Mouse (Mus musculus) forebrain, embryonic 16.5 days (tissue): ENCODE data around the gene Pus7. TPM values are rescaled to one million over a fixed set of nuclear protein-coding genes. Genes with fewer than 3 reads are reported as not detected.

Experiments used
- ATAC-seq: fragments of 200-750 bp; cut with Nextera tagmentation; 2 replicates; pipeline ENCODE4 v1.8.0; 2017; ENCODE audit warnings: mild to moderate bottlenecking, moderate library complexity
- H3K27ac ChIP-seq: fragments of 300-500 bp; sonication (generic); 2 replicates; pipeline ENCODE4 v1.5.1; 2014; ENCODE audit warnings: low read length, control low read depth
- H3K27me3 ChIP-seq: fragments of 300-500 bp; sonication (generic); replicated peaks from 2 replicates; pipeline ENCODE4 v1.6.1; 2014; ENCODE audit warnings: low read length; ENCODE audit not compliant: control insufficient read depth, insufficient read depth
- H3K36me3 ChIP-seq: fragments of 300-500 bp; sonication (generic); 2 replicates; pipeline ENCODE4 v1.6.1; 2014; ENCODE audit not compliant: control insufficient read depth, insufficient read depth
- H3K4me1 ChIP-seq: fragments of 300-500 bp; sonication (generic); replicated peaks from 2 replicates; pipeline ENCODE4 v1.6.1; 2014; ENCODE audit warnings: low read length; ENCODE audit not compliant: control insufficient read depth, insufficient read depth
- H3K4me2 ChIP-seq: fragments of 300-500 bp; sonication (generic); 2 replicates; pipeline ENCODE4 v1.6.1; 2014; ENCODE audit warnings: mild to moderate bottlenecking, low read length, control low read depth
- H3K4me3 ChIP-seq: fragments of 300-500 bp; sonication (generic); replicated peaks from 2 replicates; pipeline ENCODE4 v1.5.1; 2014; ENCODE audit warnings: mild to moderate bottlenecking, low read length, control low read depth
- H3K9ac ChIP-seq: fragments of 300-500 bp; sonication (generic); replicated peaks from 2 replicates; pipeline ENCODE4 v1.6.1; 2014; ENCODE audit warnings: low read depth, low read length, control low read depth
- H3K9me3 ChIP-seq: fragments of 300-500 bp; sonication (generic); 2 replicates; pipeline ENCODE4 v1.6.1; 2016; ENCODE audit warnings: low read length; ENCODE audit not compliant: control insufficient read depth
- WGBS: fragments of 180-500 bp; shearing (Covaris S2); extraction: QIAGEN DNeasy Blood & Tissue Kit; methylation state at CpG from one replicate; pipeline ENCODE4 v1.1.7; 2014; 5-methylcytosine and 5-hydroxymethylcytosine counted together
- polyA plus RNA-seq: library from polyadenylated mRNA; unstranded; fragments of >200 nt; fragmentation: Nextera tagmentation; extraction: Ambion mirVana; gene quantifications from 2 replicates; pipeline ENCODE4 v1.2.1, GENCODE M21; 2015

Gene Pus7
- polyA plus RNA-seq, 1 experiment from 2014 or later = 22.2 TPM

- Histone ChIP-seq H3K4me3 (no peak overlapping the region), H3K9ac (no peak overlapping the region), H3K9me3 (no peaks in the 10 kb centered on the region), H3K27me3 (no peaks in the 10 kb centered on the region), H3K27ac (no peak overlapping the region), H3K36me3 (peaks cover 12% of the 10 kb centered on the region; the same call in 1 of the 2 replicates), H3K4me2 (no peak overlapping the region), H3K4me1 (no peaks in the 10 kb centered on the region)
- whole genome bisulfite sequencing = 91% methylated on average over 6 of the region's 6 CpGs
- no peak for ATAC-seq
Measured at GRCm38 (mm10) chr5:23762531-23762930, 21.0 kb downstream of the Pus7 start.

- no peak overlapping the region for H3K4me2 ChIP-seq
- no peaks in the 10 kb centered on the region for H3K27me3 ChIP-seq
- H3K36me3 ChIP-seq = peaks cover 11% of the 10 kb centered on the region; the same call in 1 of the 2 replicates
- no peaks in the 10 kb centered on the region for H3K4me1 ChIP-seq
- ATAC-seq = no peak
- no peak overlapping the region for H3K9ac ChIP-seq
- no peak overlapping the region for H3K4me3 ChIP-seq
- 57% methylated on average over 2 of the region's 2 CpGs for WGBS
- H3K9me3 ChIP-seq = no peaks in the 10 kb centered on the region
- H3K27ac ChIP-seq = no peak overlapping the region
Measured at GRCm38 (mm10) chr5:23758633-23759032, 24.9 kb downstream of the Pus7 start.

- no peak overlapping the region for H3K9ac ChIP-seq
- no peak overlapping the region for H3K27ac ChIP-seq
- H3K4me3 ChIP-seq = no peak overlapping the region
- no peaks in the 10 kb centered on the region for H3K4me1 ChIP-seq
- H3K36me3 ChIP-seq = peaks cover 9% of the 10 kb centered on the region; the same call in 1 of the 2 replicates
- H3K4me2 ChIP-seq = no peak overlapping the region
- no peaks in the 10 kb centered on the region for H3K27me3 ChIP-seq
- H3K9me3 ChIP-seq = no peaks in the 10 kb centered on the region
- WGBS = 93% methylated on average over 4 of the region's 4 CpGs
- ATAC-seq = no peak
Measured at GRCm38 (mm10) chr5:23756368-23756767, 27.1 kb downstream of the Pus7 start.

- Histone ChIP-seq H3K9ac (no peak overlapping the region), H3K27me3 (no peaks in the 10 kb centered on the region), H3K9me3 (no peaks in the 10 kb centered on the region), H3K27ac (no peak overlapping the region), H3K4me3 (no peak overlapping the region), H3K4me2 (no peak overlapping the region), H3K36me3 (peaks cover 10% of the 10 kb centered on the region; the same call in 1 of the 2 replicates), H3K4me1 (no peaks in the 10 kb centered on the region)
- WGBS = 97% methylated on average over 9 of the region's 9 CpGs
- no peak for ATAC-seq
Measured at GRCm38 (mm10) chr5:23755591-23755990, 27.9 kb downstream of the Pus7 start.

- no peak overlapping the region for H3K4me2 ChIP-seq
- 50% methylated on average over 2 of the region's 2 CpGs for WGBS
- no peaks in the 10 kb centered on the region for H3K9me3 ChIP-seq
- no peak overlapping the region for H3K9ac ChIP-seq
- ATAC-seq = no peak
- H3K4me3 ChIP-seq = no peak overlapping the region
- H3K27ac ChIP-seq = no peak overlapping the region
- no peaks in the 10 kb centered on the region for H3K4me1 ChIP-seq
- peaks cover 4% of the 10 kb centered on the region; the same call in 1 of the 2 replicates for H3K36me3 ChIP-seq
- no peaks in the 10 kb centered on the region for H3K27me3 ChIP-seq
Measured at GRCm38 (mm10) chr5:23749882-23750281, 33.6 kb downstream of the Pus7 start.

GRCm38 (mm10) chr5:23743261-23743660 lies 40.2 kb downstream of the Pus7 start:
- WGBS = 97% methylated on average over 12 of the region's 12 CpGs

GRCm38 (mm10) chr5:23737111-23737510 lies 46.4 kb downstream of the Pus7 start:
- no peak overlapping the region for H3K4me3 ChIP-seq
- H3K4me2 ChIP-seq = no peak overlapping the region
- H3K4me1 ChIP-seq = no peaks in the 10 kb centered on the region
- no peaks in the 10 kb centered on the region for H3K27me3 ChIP-seq
- H3K9ac ChIP-seq = no peak overlapping the region
- no peak for ATAC-seq
- H3K36me3 ChIP-seq = peaks cover 3% of the 10 kb centered on the region; the same call in 1 of the 2 replicates
- H3K27ac ChIP-seq = no peak overlapping the region
- H3K9me3 ChIP-seq = no peaks in the 10 kb centered on the region
- WGBS = 77% methylated on average over 4 of the region's 4 CpGs

More at GRCm38 (mm10) chr5:23743261-23743660, 40.2 kb downstream of the Pus7 start:
- Histone ChIP-seq H3K27ac (no peak overlapping the region), H3K9me3 (no peaks in the 10 kb centered on the region), H3K36me3 (peaks cover 5% of the 10 kb centered on the region; the same call in 1 of the 2 replicates), H3K4me2 (no peak overlapping the region), H3K4me3 (no peak overlapping the region), H3K4me1 (no peaks in the 10 kb centered on the region), H3K9ac (no peak overlapping the region), H3K27me3 (no peaks in the 10 kb centered on the region)
- ATAC-seq = no peak

GRCm38 (mm10) chr5:23736366-23736765 lies 47.1 kb downstream of the Pus7 start:
- Histone ChIP-seq H3K27ac (no peak overlapping the region), H3K4me1 (no peaks in the 10 kb centered on the region), H3K9ac (no peak overlapping the region), H3K36me3 (no peaks in the 10 kb centered on the region), H3K9me3 (no peaks in the 10 kb centered on the region), H3K4me2 (no peak overlapping the region), H3K27me3 (no peaks in the 10 kb centered on the region), H3K4me3 (no peak overlapping the region)
- WGBS = 73% methylated on average over 4 of the region's 4 CpGs
- ATAC-seq = no peak

- 93% methylated on average over 2 of the region's 2 CpGs for WGBS
- H3K9me3 ChIP-seq = no peaks in the 10 kb centered on the region
- no peak overlapping the region for H3K27ac ChIP-seq
- H3K36me3 ChIP-seq = no peaks in the 10 kb centered on the region
- no peak overlapping the region for H3K4me3 ChIP-seq
- no peak overlapping the region for H3K4me2 ChIP-seq
- no peak overlapping the region for H3K9ac ChIP-seq
- H3K4me1 ChIP-seq = no peaks in the 10 kb centered on the region
- ATAC-seq = no peak
- no peaks in the 10 kb centered on the region for H3K27me3 ChIP-seq
Measured at GRCm38 (mm10) chr5:23721956-23722355, 61.6 kb downstream of the Pus7 start.

- Histone ChIP-seq H3K4me3 (no peak overlapping the region), H3K36me3 (no peaks in the 10 kb centered on the region), H3K4me2 (no peak overlapping the region), H3K27me3 (no peaks in the 10 kb centered on the region), H3K4me1 (no peaks in the 10 kb centered on the region), H3K27ac (no peak overlapping the region), H3K9me3 (no peaks in the 10 kb centered on the region), H3K9ac (no peak overlapping the region)
- no peak for ATAC-seq
- 86% methylated on average over 4 of the region's 4 CpGs for WGBS
Measured at GRCm38 (mm10) chr5:23718881-23719328, 64.6 kb downstream of the Pus7 start.
